Mouse (Mus musculus) hindlimb bud, embryonic 11.5 days (tissue): ENCODE measurements around the gene Sys1.

Experiments used
- DNase-seq: peaks from one replicate; pipeline ENCODE4 v3.0.0-alpha.2; 2012; ENCODE audit warnings: low read depth, low spot score; ENCODE audit errors: extremely low spot score

Gene Sys1

DNA sequence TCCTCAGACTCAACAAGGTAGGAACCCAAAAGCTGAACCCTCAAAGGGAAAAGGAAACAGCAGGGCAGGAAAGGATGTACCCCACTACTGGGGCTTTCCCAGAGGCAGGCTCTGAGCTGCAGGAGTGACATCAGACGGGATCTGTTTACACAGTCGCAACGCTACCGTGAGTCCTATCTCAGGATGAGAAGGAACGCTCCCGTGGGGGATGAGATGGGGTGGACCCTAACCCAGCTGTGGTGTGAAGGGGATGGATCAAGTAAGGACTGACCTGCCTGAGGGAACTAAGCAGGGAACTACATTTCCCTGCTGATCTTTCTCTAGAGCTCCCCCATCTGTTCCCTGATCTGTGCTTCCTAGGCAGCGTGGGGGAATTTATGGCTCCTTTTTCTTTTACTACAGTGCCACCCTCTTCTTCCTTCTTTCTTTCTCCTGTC, at the start of gene Sys1:
Gene Sys1, plus strand, starts transcription at position 101 of the 437 bp plus-strand sequence.
- no peak for DNase-seq

GRCm38 (mm10) chr2:164407708-164408107, 49.1 kb upstream of the Sys1 start:
- DNase-seq = peak; percentile 67

- DNase-seq = no peak
Observed at GRCm38 (mm10) chr2:164414167-164414566, 42.6 kb upstream of the Sys1 start.

DNA sequence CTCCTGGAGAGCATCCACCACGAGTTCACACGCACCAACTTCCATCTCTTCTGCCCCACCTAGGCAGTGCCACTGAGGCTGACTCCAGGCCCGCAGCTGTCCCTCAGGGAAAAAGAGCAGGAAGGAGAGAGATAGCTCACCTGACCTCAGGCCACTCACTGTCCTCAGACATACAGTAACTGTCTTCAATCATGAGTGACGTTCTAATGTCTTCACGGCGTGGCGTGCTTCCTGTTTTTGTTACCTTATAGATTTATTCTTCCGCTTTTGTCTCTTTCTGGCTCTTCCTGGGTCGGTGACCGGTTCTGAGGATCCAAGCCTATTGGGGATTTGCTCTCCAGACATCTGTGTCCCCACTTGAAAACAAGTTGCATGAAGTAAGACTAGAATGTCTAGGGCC, 42.2 kb upstream of the Sys1 start:
- no peak for DNase-seq

GRCm38 (mm10) chr2:164417198-164417597, 39.6 kb upstream of the Sys1 start:
- peak; percentile 54 for DNase-seq

- no peak for DNase-seq
Observed at GRCm38 (mm10) chr2:164418308-164418875, 38.4 kb upstream of the Sys1 start.

DNA sequence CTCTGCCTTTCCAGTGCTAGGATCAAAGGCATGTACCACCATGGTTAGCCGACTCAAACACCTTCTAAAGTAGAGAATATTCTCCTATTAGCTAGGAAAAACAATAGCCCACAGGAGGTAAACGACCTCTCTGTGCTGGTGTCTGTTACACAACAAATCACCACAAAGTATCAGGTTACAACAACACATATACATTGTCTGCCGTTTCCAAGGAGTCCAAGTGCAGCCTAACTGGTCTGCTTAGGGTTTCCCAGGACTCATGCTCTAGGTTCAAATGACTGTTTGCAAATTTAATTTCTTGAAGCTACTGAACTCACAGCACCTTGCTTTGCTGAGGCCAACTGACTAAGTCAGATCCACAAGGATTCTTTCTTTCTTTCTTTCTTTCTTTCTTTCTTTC, 37.3 kb upstream of the Sys1 start:
- DNase-seq = no peak

- no peak for DNase-seq
Observed at GRCm38 (mm10) chr2:164421306-164421705, 35.5 kb upstream of the Sys1 start.

DNA sequence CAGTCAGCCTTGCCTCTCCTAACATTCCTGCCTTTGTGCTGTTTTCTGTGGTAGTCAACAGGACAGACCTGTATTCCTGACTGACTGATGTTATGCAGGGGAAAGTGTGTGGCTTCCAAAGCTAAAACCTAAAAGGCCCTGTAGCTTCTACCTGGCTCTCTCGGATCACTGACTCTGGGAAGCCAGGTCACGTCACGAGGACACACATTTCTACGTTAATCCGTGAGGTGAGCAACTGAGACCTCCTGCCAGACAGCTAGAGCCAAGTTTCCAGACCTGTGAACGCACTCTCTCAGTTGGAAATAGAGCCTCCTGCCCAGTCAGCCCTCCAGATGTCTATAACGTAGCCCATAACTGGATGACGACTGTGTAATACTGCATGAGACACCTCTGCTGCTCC, 34.8 kb upstream of the Sys1 start:
- no peak for DNase-seq

DNA sequence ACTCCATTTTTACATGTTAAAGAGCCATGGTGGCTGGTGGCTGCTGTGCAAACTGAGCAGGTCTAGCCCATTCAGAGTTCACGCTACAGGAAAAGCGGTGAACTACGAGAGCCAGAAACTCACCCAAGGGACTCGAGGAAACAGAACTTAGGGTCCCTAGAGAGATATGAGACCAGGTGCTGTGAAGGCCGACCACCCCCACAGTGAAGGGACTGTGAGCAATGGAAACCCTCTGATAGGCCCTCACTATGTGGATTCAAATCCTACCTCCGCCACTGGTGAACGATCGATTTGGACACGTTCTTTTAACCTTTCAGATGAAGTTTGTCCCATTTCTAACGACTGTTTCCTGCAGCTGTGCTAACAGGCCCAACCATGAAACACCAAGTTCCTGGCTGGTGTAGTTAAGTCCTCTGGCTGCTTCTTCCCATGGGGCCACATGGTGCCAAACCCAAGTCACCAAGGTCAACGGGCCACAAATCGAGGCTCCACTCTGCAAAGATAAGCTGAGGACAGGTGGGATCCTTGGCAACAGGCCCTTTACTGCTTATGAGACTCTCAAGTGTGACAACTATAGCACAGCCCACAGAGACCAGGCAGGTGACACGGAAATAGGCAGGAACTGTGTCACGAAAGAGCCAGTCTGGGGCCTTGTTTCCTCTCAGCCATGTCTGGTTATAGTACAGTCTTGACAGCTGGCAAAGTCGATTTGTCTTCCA, 33.9 kb upstream of the Sys1 start:
- DNase-seq = no peak

DNA sequence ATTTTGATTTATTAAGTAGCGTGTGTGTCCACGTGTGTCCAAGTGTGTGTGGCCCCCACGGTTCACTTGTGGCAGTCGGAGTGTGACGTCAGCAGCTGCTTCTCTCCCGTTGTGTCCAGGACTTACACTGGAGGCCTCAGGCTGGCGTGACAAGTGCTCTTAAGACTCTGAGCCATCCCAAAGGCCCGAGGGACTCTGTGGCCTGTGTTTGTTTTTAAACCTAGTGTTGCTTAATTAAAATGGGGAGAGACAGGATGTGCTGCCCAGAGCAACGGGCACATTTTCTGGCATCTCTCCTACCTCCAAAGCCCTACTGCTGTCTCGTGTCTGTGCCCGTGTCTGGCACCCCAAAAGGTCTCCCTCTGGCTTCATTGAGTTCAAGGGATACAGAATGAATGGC, 33.3 kb upstream of the Sys1 start:
- DNase-seq = no peak

- DNase-seq = no peak
Observed at GRCm38 (mm10) chr2:164424406-164424805, 32.4 kb upstream of the Sys1 start.

DNA sequence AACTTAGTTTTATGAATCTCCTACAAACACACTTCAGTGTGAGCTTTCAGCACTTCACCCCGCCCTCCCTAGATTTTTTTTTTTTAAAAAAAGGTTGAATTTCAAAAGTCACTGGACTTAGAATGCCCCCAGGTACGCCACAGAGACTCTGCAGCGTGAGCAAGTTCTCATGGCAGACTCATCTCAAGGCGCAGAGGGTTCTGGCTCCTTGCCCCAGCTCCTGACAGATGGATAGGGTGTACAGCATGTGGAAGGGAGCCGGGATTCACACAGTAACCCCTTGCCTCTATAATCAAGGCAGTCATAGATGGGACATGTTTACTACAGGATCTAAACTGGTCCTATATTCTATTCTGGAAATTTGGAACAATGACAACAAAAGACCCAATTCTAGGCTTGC, 31.4 kb upstream of the Sys1 start:
- DNase-seq = no peak

DNA sequence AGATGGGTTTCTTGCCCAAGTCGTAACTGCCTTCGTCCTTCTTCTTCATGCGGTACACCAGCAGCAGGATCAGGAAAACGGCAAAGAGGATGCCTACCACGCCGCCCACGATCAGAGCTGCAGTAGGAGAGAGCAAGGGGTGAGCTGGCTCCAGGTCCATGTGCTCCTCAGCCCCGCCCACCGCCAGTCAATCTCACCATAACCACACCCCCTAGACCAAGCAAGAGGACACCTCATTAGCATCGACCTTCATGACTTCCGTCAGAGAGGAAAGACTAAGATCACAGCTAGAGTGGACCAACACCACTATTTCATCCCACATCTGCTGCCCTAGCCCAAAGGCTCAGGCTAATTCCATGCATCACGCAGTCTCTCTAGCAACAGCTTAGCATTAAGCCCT, 30.6 kb upstream of the Sys1 start:
- DNase-seq = no peak

DNA sequence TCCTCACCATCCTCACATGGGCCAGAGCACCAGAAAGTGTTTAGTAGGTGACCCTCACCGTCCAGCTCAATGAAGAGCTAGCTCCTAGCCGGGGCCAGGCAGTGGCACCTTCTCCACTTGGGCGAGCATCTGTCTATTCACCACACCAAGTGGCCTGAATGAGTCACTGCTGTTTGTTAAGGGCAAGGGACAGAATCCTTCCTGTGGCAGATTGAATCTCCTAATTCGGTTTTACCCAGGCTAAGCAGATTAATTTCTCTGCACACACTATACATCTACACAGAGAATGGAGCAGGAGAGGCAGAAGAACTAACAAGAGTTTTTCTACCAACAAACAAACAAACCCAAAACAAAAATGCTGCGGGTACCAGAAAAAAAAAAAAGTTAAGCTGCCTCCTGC, 29.8 kb upstream of the Sys1 start:
- no peak for DNase-seq

DNA sequence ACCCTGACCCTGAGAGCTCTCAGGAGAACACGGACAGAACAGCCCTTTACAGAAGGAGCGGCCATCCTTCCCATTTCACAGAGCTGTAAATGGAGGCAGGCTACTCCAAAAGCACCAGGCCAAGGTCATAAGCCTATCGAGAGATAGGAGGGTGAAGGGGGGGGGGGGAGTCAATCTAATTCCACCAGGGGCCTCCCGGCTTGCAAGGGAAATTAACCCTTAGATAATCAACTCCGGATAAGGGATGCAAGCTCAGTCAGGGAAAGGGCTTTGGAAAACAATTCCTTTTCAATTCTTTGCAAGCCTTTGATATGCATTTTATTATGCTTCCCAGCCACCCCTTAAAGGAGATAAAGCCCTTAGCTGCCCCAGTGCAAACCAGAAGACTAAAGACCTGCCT, 28.3 kb upstream of the Sys1 start:
- no peak for DNase-seq

GRCm38 (mm10) chr2:164429881-164430615, 26.7 kb upstream of the Sys1 start:
- DNase-seq = no peak

- no peak for DNase-seq
Observed at GRCm38 (mm10) chr2:164430697-164431096, 26.1 kb upstream of the Sys1 start.

- no peak for DNase-seq
Observed at GRCm38 (mm10) chr2:164431676-164432465, 24.9 kb upstream of the Sys1 start.

DNA sequence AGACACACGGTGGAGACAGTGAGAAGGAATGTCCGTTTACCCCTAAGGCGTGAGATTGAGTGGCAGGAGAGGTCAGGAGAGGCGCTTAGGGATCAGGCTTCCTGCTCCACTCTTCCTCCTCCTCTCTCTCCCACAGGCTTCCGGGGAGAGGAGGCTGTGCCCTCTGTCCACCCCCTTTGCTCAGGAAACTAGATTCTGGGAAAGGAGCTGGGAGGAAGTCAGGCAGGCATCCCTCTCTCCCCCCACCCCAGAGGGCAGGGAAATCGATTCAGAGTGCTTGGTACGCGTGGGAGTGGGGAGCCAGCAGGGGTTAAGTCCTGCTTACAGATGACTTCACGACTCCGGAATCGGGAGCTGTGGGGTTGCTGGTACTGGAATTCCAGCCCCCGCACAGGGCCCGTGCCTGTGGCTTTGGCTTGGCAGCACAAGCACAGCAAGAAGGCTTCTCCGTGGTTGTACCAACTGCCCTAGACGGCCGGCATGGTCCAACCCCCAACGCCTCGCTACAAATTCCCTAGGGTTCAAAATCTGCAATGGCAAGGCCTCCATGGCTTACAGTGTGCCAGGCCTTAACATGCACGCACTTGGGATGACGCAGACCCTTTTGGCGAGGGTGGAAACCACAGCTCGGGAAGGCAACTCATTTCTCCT, 24.1 kb upstream of the Sys1 start:
- DNase-seq = no peak
